8 mouse cellular contexts compared by ENCODE assay signal in the genomic region with DNA sequence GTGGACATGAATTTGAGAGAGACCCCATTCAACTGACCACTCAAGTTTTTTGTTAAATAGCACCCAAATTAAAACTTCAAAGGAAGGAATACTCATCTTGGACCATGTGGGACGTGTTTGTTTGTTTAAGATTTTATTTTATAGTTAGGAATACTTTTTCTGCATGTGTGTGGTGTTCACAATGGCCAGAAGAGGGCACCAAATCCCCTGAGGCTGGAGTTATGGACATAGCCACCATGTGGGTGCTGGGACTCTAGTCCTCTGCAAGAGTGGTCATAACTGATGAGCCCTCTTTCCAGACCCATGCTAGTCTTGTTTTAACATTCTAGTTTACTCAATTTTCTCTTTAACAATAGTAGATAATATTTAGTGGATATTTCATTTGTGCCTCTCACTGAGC. TPM values are rescaled to one million over a fixed set of nuclear protein-coding genes. Genes with fewer than 3 reads are reported as not detected.
A peak's percentile ranks its signal among the peaks of the same experiment; 100 is the strongest.
DNase-seq lines count a peak whose midpoint lies in the region; ATAC-seq and TF ChIP-seq lines count a peak whose summit lies in the region.

No protein-coding gene starts in this region.

- no peak overlapping the region for H3K27ac ChIP-seq in gastrocnemius, adult 2 months
- H3K27ac ChIP-seq in midbrain, postnatal 0 days (ENCODE audit: low read depth, low read length), result no peak overlapping the region
- H3K27ac ChIP-seq in midbrain, embryonic 16.5 days (ENCODE audit: low read length), result no peak overlapping the region
- no peak overlapping the region for H3K27ac ChIP-seq in bone marrow, adult 2 months (ENCODE audit: control insufficient read depth, insufficient read depth, low read depth, low read length, poor library complexity)

- H3K9me3 ChIP-seq in midbrain, postnatal 0 days (ENCODE audit: low read length), result no peaks in the 10 kb centered on the region
- H3K9me3 ChIP-seq in midbrain, embryonic 16.5 days (replicated peaks; ENCODE audit: control insufficient read depth, low read length, poor library complexity, severe bottlenecking), result no peaks in the 10 kb centered on the region

- no peak for TF ChIP-seq POLR2A in bone marrow, adult 2 months (IDR thresholded peaks at IDR 0.05; ENCODE audit: borderline replicate concordance, control insufficient read depth, low read depth, low read length)

- no peak for DNase-seq in gastrocnemius, adult 2 months
- no peak for DNase-seq in gastrocnemius, postnatal 36 days
- DNase-seq in midbrain, postnatal 0 days (ENCODE audit: low spot score), result no peak
- peak; percentile 35 for DNase-seq in retina, embryonic 14.5 days (ENCODE audit: low spot score)
- DNase-seq in ovary, postnatal 36 days (ENCODE audit: low spot score), result no peak
- no peak for DNase-seq in heart, postnatal 36 days

- intact Hi-C loops in gastrocnemius, adult 2 months (cut with DNase I), result no loop called here
- intact Hi-C loops in gastrocnemius, postnatal 36 days (cut with DNase I), result loop anchor here (5.0 kb wide), 1 partner anchor 81 kb away; no protein-coding TSS in a partner anchor
- intact Hi-C loops in heart, postnatal 36 days (cut with DNase I), result loop anchor here (2.0 kb wide), 1 partner anchor 82 kb away; no protein-coding TSS in a partner anchor

- 74% methylated on average over 1 of the region's 1 CpGs for WGBS in midbrain, postnatal 0 days
- WGBS in midbrain, embryonic 16.5 days, result 57% methylated on average over 1 of the region's 1 CpGs
- WGBS in bone marrow, adult 2 months, result 50% methylated on average over 1 of the region's 1 CpGs

- no peak overlapping the region for H3K9ac ChIP-seq in midbrain, postnatal 0 days (replicated peaks; ENCODE audit: low read length, poor library complexity, severe bottlenecking)
- H3K9ac ChIP-seq in midbrain, embryonic 16.5 days (ENCODE audit: low read depth, low read length), result no peak overlapping the region

- peak; percentile 56 for TF ChIP-seq CTCF in gastrocnemius, adult 2 months (IDR thresholded peaks at IDR 0.05)
- TF ChIP-seq CTCF in midbrain, postnatal 0 days (IDR thresholded peaks at IDR 0.05), result 0 out of 2 replicates have a peak, but pooled peaks have one; percentile 35
- peak; percentile 43; the same call in 1 of the 2 replicates for TF ChIP-seq CTCF in bone marrow, adult 2 months (IDR thresholded peaks at IDR 0.05; ENCODE audit: control insufficient read depth, insufficient read depth, low read length)

- no peaks in the 10 kb centered on the region for H3K27me3 ChIP-seq in midbrain, postnatal 0 days (ENCODE audit: insufficient read depth, low read length)
- H3K27me3 ChIP-seq in midbrain, embryonic 16.5 days (ENCODE audit: control insufficient read depth, insufficient read depth, low read depth, low read length), result no peaks in the 10 kb centered on the region

- H3K4me3 ChIP-seq in gastrocnemius, adult 2 months, result no peak overlapping the region
- H3K4me3 ChIP-seq in midbrain, postnatal 0 days (ENCODE audit: low read depth, low read length), result no peak overlapping the region
- H3K4me3 ChIP-seq in midbrain, embryonic 16.5 days (ENCODE audit: low read depth, low read length), result no peak overlapping the region
- no peak overlapping the region for H3K4me3 ChIP-seq in bone marrow, adult 2 months (replicated peaks; ENCODE audit: control insufficient read depth, low read depth, low read length)

- no peak for ATAC-seq in midbrain, postnatal 0 days (ENCODE audit: low FRiP score)
- no peak for ATAC-seq in midbrain, embryonic 16.5 days

- no peak overlapping the region for H3K4me2 ChIP-seq in midbrain, postnatal 0 days (ENCODE audit: low read depth, low read length, poor library complexity, severe bottlenecking)
- no peak overlapping the region for H3K4me2 ChIP-seq in midbrain, embryonic 16.5 days (ENCODE audit: low read length)

- no peaks in the 10 kb centered on the region for H3K36me3 ChIP-seq in midbrain, postnatal 0 days (ENCODE audit: insufficient read depth, low read length)
- no peaks in the 10 kb centered on the region for H3K36me3 ChIP-seq in midbrain, embryonic 16.5 days (ENCODE audit: control insufficient read depth, insufficient read depth, low read length)

- H3K4me1 ChIP-seq in midbrain, postnatal 0 days (ENCODE audit: insufficient read depth, low read length), result no peaks in the 10 kb centered on the region
- H3K4me1 ChIP-seq in midbrain, embryonic 16.5 days (ENCODE audit: control insufficient read depth, insufficient read depth, low read length), result no peaks in the 10 kb centered on the region
- no peaks in the 10 kb centered on the region for H3K4me1 ChIP-seq in bone marrow, adult 2 months (ENCODE audit: control insufficient read depth, insufficient read depth, low read length)

RNA-seq across cellular contexts. Expression of gene Nxpe4, which starts 14.9 kb away (rescaled TPM):
- 1 to 10 TPM; 3.0 to 3.1 TPM for total RNA-seq in gastrocnemius, adult 2 months (2021)
- total RNA-seq in gastrocnemius, postnatal 36 days (2021), result 1 to 10 TPM; 3.2 to 3.4 TPM
- total RNA-seq in midbrain, postnatal 0 days (2014; rRNA removed), result 13.5 TPM in 2 replicates
- polyA plus RNA-seq in midbrain, postnatal 0 days (2015; fragmentation: Nextera tagmentation; extraction: Ambion mirVana), result 7.7 and 8.9 TPM in 2 replicates
- 7.7 and 9.0 TPM in 2 replicates for polyA plus RNA-seq in midbrain, embryonic 16.5 days (2015; fragmentation: Nextera tagmentation; extraction: Ambion mirVana)
- 4.1 and 7.6 TPM in 2 replicates for polyA plus RNA-seq in bone marrow, adult 2 months (2011; ENCODE audit: insufficient read depth, insufficient read length, low replicate concordance, missing spikeins)
- total RNA-seq in heart, postnatal 36 days (2021), result 1 to 10 TPM; 7.2 to 8.4 TPM
